Mouse (Mus musculus) liver, embryonic 14.5 days (tissue): ENCODE results near the gene Car14.
A peak's percentile ranks its signal among the peaks of the same experiment; 100 is the strongest.

Experiments
- CTCF ChIP-seq: IDR thresholded peaks from 2 replicates; pipeline ENCODE4 v1.5.1; 2016; ENCODE audit warnings: antibody characterized with exemption, low read depth, control low read depth
- EP300 ChIP-seq: IDR thresholded peaks from 2 replicates; pipeline ENCODE4 v1.6.1; 2016; ENCODE audit warnings: antibody characterized with exemption, low read depth

DNA sequence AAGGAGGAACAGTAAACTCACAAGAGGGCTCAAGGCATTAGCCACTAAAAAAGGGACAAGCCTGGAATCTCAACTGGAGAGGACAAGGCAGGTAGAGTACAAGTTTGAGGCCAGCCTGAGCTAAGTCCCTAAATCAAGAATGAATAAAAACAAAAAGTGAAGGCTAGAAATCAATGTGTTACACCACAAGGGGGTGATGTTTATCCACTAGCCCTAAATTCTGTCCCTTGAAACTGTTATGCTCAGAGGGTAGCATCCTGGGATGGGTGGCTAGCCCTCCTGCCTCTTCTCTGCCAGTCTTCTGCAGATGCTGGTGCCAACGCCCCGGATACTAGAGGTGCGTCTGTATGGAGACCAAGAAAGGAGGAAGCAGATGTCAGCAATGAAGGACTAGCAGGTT lies 44.2 kb downstream of the Car14 start:
- TF ChIP-seq EP300 (no peak), CTCF (peak; percentile 46)
